Mouse (Mus musculus) embryonic fibroblast, embryonic 13.5 days (primary cell): Measurements from ENCODE around the gene Slc35b3.

Experiments
- CTCF ChIP-seq: IDR thresholded peaks from 2 replicates; pipeline ENCODE4 v1.5.1; 2011; ENCODE audit warnings: mild to moderate bottlenecking, control low read depth, low read length, moderate library complexity, borderline replicate concordance; ENCODE audit not compliant: insufficient read depth
- POLR2A ChIP-seq: IDR thresholded peaks from 2 replicates; pipeline ENCODE4 v1.6.1; 2011; ENCODE audit warnings: low read depth, mild to moderate bottlenecking, control low read depth, low read length, moderate library complexity

DNA sequence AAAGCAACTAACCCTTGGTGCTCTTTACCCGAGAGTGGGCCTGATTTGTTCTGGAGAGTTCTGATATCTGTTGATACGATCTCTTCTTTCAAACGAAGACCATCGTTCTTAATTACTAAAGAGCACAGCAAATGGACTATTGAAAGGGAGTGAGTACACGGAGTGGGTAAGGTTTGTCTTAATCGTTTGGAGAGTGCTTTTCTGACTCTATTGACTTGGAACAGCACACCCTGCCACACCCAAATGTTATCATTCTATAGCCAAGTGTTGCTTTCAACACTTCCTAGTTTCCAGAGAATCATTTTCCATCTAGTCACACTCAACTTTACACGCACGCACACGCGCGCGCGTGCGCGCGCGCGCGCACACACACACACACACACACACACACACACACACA, 19.4 kb downstream of the Slc35b3 start:
- TF ChIP-seq CTCF (no peak), POLR2A (no peak)
